Mouse (Mus musculus) G1E-ER4 (cell line): ENCODE measurements around the gene Inhbb. TPM values are rescaled to one million over a fixed set of nuclear protein-coding genes. Genes with fewer than 3 reads are reported as not detected.

Experiments used
- GATA1 ChIP-seq: IDR thresholded peaks from one replicate; pipeline ENCODE4 v1.8.0; 2012; ENCODE audit warnings: low read length, inconsistent platforms
- polyA plus RNA-seq: library from polyadenylated mRNA; stranded (reverse); fragments of >175 nt; gene quantifications from 2 replicates; pipeline ENCODE4 v1.2.3, GENCODE M21; 2012

Inhbb gene
- polyA plus RNA-seq: not detected in 2 replicates

DNA sequence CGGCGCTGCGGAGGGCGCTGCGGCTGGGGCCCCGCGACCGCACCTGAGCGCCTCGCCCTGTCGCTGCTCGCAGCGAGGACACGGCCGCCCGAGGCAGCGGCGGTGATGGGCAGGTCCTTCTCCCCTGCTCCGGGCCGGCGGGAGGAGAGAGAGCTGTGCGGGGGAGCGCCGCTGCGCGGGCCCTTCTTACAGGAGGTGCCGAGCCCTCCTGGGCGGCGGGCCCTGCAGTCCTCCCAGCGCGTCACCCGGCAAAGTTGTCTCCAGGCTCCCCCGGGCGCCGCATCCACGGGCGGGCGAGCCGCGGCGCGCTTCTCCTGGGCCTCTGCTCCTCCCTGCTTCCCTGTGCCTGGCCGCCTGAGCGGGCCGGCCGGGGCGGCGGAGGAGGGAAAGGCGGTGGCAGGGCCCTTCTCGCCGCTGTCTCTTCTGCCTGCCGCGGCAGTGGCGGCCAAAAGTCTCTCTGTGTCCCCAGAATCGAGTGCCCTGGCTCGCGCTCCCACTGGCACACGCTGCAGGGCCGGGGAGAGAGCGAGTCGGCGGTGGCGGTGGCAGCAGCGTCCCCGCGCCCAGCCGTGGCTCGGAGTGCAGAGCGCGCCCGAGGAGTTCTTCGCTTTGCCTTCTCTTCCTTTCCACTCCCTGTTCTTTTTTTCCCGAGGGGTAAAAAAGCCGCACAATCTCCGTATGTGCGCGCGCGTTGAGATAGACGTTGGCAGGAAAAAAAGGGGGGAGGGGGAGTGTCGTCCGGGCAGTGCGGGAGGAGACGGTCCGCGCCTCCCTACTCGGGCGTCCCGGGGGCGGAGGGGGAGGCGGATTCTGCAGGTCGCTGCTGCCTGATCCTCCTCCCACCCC lies at the start of gene Inhbb:
Gene Inhbb (minus strand): TSS at position 673 of the 846 bp plus-strand sequence.
- no peak for TF ChIP-seq GATA1

DNA sequence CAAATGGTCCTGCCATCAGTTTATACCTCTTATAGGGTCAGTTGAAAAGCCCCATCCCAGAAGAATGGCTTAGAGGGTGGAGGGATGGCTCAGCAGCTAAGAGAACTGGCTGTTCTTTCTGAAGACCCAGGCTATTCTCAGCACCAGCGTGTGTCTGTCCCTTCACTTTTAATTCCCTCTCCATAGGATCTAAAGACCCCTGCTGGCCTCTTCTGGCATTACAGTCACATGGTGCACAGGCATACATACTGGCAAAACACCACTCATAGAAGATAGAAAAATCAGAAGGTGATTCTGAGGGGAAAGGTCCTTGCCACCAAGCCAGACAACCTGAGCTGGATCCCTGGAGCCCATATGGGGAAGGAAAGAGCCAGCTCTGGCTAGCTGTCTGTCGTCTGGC lies 41.3 kb upstream of the Inhbb start:
- no peak for TF ChIP-seq GATA1

DNA sequence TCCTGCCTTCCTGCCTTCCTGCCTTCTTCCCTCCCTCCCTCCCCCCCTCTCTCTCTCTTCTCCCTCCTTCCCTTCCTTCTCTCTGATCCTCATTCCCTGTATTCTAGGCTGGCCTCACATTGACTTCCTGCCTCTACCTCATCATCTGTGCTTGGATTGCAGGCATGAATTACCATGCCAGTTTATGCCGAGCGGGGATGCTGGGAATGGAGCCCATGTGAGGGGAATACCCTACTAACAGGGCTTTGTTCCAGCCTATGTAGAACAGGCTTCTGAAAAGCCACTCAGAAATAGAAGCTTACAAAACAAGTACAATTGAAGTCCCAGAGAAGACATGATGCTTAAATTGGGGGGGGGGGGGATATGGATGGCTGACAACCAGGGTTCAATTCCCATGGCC lies 38.0 kb upstream of the Inhbb start:
- TF ChIP-seq GATA1: no peak

GRCm38 (mm10) chr1:119457993-119458605 lies 36.1 kb upstream of the Inhbb start:
- no peak for TF ChIP-seq GATA1

DNA sequence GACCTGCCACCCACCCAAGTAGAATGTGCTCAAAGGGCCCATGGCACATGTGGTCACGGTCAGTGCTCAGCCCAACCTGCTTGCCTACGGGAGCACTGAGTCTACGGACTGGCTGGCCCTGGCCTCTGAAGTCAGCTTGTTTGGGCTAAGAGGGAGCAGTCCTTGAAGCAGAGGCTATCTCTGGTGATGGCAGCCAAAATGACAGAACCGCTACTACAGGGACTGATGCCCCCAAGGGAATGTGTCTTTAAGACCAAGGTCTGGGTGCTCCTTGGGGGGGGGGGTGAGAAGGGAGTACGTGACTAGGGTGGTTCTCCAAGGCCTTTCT lies 35.4 kb upstream of the Inhbb start:
- no peak for TF ChIP-seq GATA1

DNA sequence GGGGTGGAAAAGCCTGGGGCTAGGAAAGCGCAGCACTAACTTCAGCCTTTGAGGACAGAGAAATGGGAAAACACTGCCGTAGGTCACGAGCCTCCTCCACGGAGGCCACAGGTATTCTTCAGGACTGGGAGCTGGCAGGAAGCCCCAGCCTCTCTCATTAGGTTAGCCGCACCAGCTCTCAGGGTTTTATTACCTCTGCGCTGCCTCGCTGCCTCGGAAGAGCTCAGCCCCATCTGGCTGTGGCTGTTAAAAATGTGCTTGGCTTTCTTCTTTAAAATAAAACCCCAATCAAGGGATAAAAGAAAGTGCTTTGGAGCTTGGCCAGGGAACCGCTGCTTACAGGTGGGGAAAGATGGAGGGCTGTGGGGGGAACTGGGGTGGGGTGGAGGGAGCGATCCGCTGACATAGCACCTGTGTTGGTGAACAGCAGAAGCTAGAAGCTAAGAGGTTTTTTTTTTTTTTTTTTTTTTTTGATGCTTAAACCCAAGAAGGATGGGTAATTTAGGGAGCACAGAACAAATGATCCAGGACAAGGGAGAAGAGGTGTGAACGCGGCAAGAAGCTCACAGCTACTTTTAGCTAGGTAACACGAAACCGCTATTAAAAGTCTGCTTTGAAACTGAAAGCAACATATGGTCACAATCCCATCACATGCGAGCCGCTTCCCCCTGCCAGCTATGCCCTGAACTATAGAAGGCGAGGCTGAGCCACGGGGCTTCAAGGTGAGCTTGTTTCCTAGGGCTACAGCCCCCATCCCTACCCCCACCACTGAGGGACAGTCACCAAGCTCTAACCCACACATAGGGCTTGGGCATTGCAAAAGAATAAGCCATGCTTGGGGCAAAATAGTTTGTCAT lies 34.9 kb upstream of the Inhbb start:
- TF ChIP-seq GATA1: no peak

- TF ChIP-seq GATA1: no peak
Observed at GRCm38 (mm10) chr1:119453731-119454130, 31.7 kb upstream of the Inhbb start.

DNA sequence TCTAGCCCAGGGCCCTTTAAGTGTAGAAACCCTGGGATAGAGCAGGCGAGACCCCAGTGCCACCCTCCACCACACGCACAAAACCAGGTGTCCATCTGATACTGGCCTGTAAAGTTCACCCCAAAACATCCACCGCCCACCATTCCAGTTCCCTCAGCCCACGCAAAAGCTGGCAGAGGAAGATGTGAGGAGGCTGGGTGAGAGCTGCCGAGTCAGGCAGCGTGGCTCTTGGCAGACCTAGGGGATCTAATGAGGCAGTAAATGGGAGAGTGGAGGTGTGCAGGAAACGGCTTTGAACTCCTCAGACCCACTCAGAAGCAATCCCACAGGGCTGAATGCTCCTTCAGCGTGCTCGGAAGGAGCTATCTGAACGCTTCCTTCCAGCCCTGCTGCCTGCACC lies 29.4 kb upstream of the Inhbb start:
- no peak for TF ChIP-seq GATA1

DNA sequence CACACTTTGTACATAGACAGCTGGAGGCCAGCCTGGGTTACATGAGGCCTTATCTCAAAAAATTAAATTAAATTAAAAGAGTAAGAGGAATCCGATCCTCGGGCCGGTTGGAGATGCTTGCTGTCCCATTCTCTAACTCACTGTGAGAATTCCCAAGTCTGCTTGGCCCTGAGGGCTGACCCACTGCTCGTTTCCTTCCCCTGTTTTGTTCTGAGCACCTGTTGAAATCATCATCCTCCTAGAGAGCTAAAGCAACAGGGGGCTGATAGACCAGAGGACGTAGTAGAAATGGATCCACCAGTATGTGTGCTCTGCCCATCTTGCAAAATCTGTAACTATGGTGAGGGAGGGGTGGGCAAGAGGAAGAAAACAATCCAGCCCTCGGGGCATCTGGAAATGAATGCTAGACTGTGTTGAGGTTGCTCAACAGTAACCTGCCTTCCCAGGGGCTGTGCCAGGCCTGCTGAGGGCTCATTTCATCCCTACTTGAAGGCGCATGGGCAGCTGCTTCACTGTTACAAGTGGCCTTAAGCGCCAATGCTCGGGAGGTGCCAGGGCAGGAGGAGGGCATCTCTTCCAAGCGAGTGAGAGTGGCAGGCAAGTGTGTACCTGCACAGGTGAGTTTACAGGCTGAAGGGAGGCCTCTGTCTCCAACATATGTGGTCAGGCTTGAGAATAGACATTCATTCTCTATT lies 28.8 kb upstream of the Inhbb start:
- TF ChIP-seq GATA1: no peak

DNA sequence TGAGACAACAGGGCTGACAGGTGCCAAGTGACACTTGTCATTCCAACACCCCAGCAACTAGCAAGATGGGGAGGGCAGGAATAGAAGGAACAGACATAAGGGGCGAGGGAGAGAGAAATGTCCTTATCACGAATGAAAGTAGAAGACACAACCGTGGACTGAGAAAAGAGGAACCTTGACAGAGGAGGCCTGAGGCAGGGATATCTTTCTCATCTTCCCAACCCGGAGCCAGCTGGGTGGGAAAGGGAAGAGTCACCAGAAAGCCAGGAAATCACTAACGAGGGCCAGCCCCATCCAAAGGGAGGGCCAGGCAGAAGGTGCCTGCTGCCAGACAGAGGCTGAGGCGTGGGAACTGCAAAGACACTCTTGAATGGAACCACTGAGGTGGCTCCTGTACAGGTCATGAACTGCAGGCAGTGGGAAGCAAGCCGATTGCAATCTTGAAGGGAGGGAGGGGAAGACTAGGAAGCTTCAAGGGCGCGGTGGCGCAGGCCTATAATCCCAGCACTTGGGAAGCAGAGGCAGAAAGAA lies 24.8 kb upstream of the Inhbb start:
- no peak for TF ChIP-seq GATA1

DNA sequence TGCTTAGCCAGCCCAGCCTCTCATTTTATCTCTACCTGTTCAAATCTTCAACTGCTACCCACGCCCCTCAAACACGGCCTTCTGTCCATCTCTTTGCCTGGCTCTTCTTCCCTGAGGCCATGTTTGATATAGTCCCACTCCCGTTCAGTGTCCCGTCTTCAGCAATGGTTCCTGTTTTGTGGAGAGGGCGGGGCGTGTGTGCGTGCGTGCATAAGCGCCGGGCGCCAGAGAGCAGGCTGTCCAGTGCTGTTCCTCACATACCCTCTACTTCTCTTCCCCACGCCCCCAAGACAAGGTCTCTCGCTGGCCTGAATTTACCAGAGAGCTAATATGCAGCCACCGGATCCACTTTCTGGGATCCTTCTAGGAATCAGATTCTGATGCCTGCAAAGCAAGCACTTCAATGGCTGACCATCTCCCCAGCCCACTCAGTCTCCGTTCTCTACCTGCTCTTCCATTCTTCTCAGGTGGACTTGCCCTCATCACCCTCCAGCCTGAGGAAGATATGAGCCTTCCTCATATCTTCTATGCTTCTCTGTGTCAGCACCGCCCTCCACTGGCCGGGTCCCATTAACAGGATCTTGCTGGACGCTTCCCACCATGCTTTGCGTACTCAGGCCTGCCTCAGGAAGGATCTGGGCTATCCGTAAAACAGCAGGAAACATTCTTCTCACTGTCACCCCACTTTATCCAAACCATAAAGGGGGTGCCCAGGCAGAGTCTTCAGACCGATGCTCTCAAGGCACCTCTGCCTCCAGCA lies 21.7 kb upstream of the Inhbb start:
- no peak for TF ChIP-seq GATA1

DNA sequence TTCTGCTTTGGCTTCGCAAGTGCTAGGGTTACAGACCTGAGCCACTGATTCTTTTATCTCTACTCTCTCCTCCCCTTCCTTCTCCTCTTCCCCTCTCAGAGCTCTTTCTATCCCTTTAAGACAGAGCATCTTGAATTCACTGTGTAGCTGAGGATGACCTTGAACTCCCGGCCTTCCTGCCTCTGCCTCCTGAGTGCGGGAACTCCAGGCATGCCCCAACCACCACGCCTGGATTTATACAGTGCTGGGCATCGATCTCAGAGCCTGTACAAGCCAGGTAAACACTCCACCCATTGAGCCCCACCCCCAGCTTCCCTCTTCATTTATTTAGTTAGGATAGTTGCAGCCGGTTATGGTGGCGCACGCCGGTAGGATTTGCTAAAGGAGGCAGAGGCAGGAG lies 20.9 kb upstream of the Inhbb start:
- TF ChIP-seq GATA1: no peak

GRCm38 (mm10) chr1:119438105-119438637 lies 16.1 kb upstream of the Inhbb start:
- TF ChIP-seq GATA1: no peak

DNA sequence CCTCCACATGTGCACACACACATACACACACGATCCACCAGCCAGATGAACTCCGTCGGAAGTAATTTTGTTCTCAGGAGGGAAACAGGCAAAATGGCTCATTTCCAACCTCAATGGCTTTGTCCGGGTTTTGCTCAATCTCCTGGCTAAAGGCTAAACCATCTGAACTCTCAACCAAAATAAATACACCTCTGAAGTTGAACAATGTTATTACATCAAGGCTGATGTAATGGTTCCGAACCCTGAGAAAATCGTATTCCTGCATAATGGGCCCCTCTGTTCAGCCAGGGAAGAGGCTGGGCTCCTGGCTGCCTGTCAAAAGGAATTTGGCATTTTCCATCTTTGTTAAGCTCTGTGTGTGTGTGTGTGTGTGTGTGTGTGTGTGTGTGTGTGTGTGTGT lies 15.4 kb upstream of the Inhbb start:
- TF ChIP-seq GATA1: no peak
